Mouse (Mus musculus): ENCODE measurements at regions not wholly inside any gene's neighbourhood (a gene's known extent, or its start where the extent isn't known, plus 50 kb on each side); places are given as distances from the start of the nearest gene placed in this dataset.

DNA sequence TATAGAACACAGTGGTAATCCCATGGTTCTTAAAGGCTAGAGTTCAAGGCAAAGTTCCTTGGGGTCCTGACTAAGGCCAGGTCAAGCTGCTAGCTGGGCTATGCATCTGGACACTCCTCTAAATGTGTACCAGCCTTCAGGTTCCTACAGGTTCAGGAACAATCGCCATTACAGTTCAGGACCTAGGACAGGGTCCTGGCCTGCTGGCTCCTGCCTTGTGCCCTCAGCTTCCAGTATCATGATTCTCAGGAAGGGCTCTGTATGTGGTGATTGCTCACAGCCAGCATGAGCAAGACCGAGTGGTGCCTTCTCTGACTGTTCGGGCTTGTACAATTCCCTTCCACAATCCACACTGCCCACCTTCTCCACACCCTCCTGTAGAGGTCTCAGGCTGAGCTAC is 311.4 kb upstream of the Zdhhc25 start:
- TF ChIP-seq CTCF (IDR thresholded peaks at IDR 0.05; ENCODE audit: extremely low read depth, insufficient read depth, insufficient read length, insufficient replicate concordance) (no peak), POLR2A (IDR thresholded peaks at IDR 0.05; ENCODE audit: low read depth, low read length) (no peak)

Measured in spleen, adult 2 months (tissue).